Mouse (Mus musculus) thymus, adult 18-20 months (tissue): Measurements from ENCODE around the gene Sox6.
"Not testable (repeated sequence)": the region's sequence is repeated elsewhere in the genome, so short reads cannot be mapped to it uniquely, and the experiment has no call there.

Experiments
- DNase-seq, 2 experiments: peaks; one replicate each; pipeline ENCODE4 v3.0.0; 2022; ENCODE audit warnings: mixed read lengths in 2 of 2

Sox6 gene

GRCm38 (mm10) chr7:115628766-115629165 is 409.8 kb downstream of the Sox6 start:
- no peak for DNase-seq

- DNase-seq = no peak
These were observed 412.6 kb downstream of the Sox6 start for GRCm38 (mm10) chr7:115625956-115626355.

- no peak for DNase-seq
These were observed 413.6 kb downstream of the Sox6 start for GRCm38 (mm10) chr7:115624907-115625552.

- no peak for DNase-seq
These were observed 414.1 kb downstream of the Sox6 start for GRCm38 (mm10) chr7:115624451-115624850.

- DNase-seq = no peak
These were observed 422.8 kb downstream of the Sox6 start for GRCm38 (mm10) chr7:115615697-115616237.

- DNase-seq = no peak
These were observed 431.1 kb downstream of the Sox6 start for GRCm38 (mm10) chr7:115607485-115607884.

- not testable (repeated sequence) for DNase-seq
These were observed 432.5 kb downstream of the Sox6 start for GRCm38 (mm10) chr7:115606125-115606524.

GRCm38 (mm10) chr7:115604883-115605282 is 433.7 kb downstream of the Sox6 start:
- no peak for DNase-seq

- DNase-seq = no peak
These were observed 441.2 kb downstream of the Sox6 start for GRCm38 (mm10) chr7:115597376-115597775.

- DNase-seq = no peak
These were observed 458.1 kb downstream of the Sox6 start for GRCm38 (mm10) chr7:115580461-115580860.

GRCm38 (mm10) chr7:115579826-115580225 is 458.8 kb downstream of the Sox6 start:
- DNase-seq = no peak

GRCm38 (mm10) chr7:115576387-115576786 is 462.2 kb downstream of the Sox6 start:
- no peak for DNase-seq

GRCm38 (mm10) chr7:115574834-115575233 is 463.8 kb downstream of the Sox6 start:
- no peak for DNase-seq

- DNase-seq = no peak
These were observed 469.8 kb downstream of the Sox6 start for GRCm38 (mm10) chr7:115568821-115569240.

- no peak for DNase-seq
These were observed 470.3 kb downstream of the Sox6 start for GRCm38 (mm10) chr7:115568301-115568700.

GRCm38 (mm10) chr7:115566818-115567217 is 471.8 kb downstream of the Sox6 start:
- DNase-seq = no peak

- DNase-seq = no peak
These were observed 473.6 kb downstream of the Sox6 start for GRCm38 (mm10) chr7:115565060-115565426.

GRCm38 (mm10) chr7:115564359-115565059 is 474.1 kb downstream of the Sox6 start:
- DNase-seq = no peak

GRCm38 (mm10) chr7:115556677-115557076 is 481.9 kb downstream of the Sox6 start:
- no peak for DNase-seq

GRCm38 (mm10) chr7:115550197-115550804 is 488.3 kb downstream of the Sox6 start:
- DNase-seq = no peak

- DNase-seq = no peak
These were observed 488.9 kb downstream of the Sox6 start for GRCm38 (mm10) chr7:115549670-115550069.

- DNase-seq = no peak
These were observed 492.8 kb downstream of the Sox6 start for GRCm38 (mm10) chr7:115545585-115546374.

GRCm38 (mm10) chr7:115543596-115543995 is 495.0 kb downstream of the Sox6 start:
- DNase-seq = no peak
